Mouse (Mus musculus): ENCODE data around the gene Gm11596. TPM values are rescaled to one million over a fixed set of nuclear protein-coding genes. Genes with fewer than 3 reads are reported as not detected.
"Not testable (repeated sequence)": the region's sequence is repeated elsewhere in the genome, so short reads cannot be mapped to it uniquely, and the experiment has no call there.

Gene Gm11596
- polyA plus RNA-seq, 2 experiments: not detected

GRCm38 (mm10) chr11:99780604-99781003 is 12.7 kb downstream of the Gm11596 start, which contains the start of gene Krtap4-8:
Gene Krtap4-8, minus strand, starts transcription at chr11:99780704.
- DNase-seq (ENCODE audit: low spot score) (no peak), ATAC-seq (ENCODE audit: low FRiP score, low read depth) (no peak)
- no peaks in the 10 kb centered on the region for H3K27me3 ChIP-seq (ENCODE audit: control insufficient read depth, insufficient read depth, low read length)
- WGBS: 95% methylated on average over 2 of the region's 2 CpGs
- no peak within 1 kb of the TSS for H3K27ac ChIP-seq (replicated peaks; ENCODE audit: low read depth, low read length)
- no peak within 1 kb of the TSS for H3K9ac ChIP-seq (ENCODE audit: low read depth, low read length, severe bottlenecking)
- H3K36me3 ChIP-seq (ENCODE audit: control insufficient read depth, insufficient read depth, low read length): no peaks in the 10 kb centered on the region
- H3K4me1 ChIP-seq (ENCODE audit: control insufficient read depth, insufficient read depth, low read length): no peaks in the 10 kb centered on the region
- TF ChIP-seq POLR2A (IDR thresholded peaks at IDR 0.05; ENCODE audit: borderline replicate concordance, extremely low read depth, insufficient read depth, insufficient read length): no peak
- H3K4me2 ChIP-seq (replicated peaks; ENCODE audit: low read depth, low read length, severe bottlenecking): no peak within 1 kb of the TSS
- H3K4me3 ChIP-seq (replicated peaks; ENCODE audit: low read length): no peak within 1 kb of the TSS
- H3K9me3 ChIP-seq (ENCODE audit: control insufficient read depth, low read length): no peaks in the 10 kb centered on the region

DNA sequence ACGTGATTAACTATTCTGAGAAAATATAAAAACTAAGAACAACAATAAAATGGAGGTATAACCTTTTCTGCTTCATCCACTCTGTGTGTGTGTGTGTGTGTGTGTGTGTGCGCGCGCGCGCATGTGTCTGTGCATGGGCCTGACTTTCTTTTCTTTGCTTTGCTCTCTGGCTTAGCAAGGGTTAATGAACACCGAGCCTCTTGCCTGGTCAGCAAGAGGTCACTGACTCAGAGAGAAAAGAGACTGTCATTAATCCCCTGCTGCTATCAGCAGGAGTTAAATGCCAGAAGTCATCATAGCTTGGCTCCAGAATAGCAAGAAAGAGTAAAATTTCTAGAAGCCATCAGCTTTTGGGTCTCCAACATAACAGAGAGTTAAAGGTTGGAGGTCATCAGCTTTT is 14.9 kb downstream of the Gm11596 start:
- Histone ChIP-seq H3K27me3 (ENCODE audit: control insufficient read depth, insufficient read depth, low read length) (no peaks in the 10 kb centered on the region), H3K4me1 (ENCODE audit: control insufficient read depth, insufficient read depth, low read length) (no peaks in the 10 kb centered on the region), H3K27ac (replicated peaks; ENCODE audit: low read depth, low read length) (no peak overlapping the region), H3K4me3 (replicated peaks; ENCODE audit: low read length) (no peak overlapping the region), H3K36me3 (ENCODE audit: control insufficient read depth, insufficient read depth, low read length) (no peaks in the 10 kb centered on the region), H3K9me3 (ENCODE audit: control insufficient read depth, low read length) (no peaks in the 10 kb centered on the region), H3K9ac (ENCODE audit: low read depth, low read length, severe bottlenecking) (no peak overlapping the region), H3K4me2 (replicated peaks; ENCODE audit: low read depth, low read length, severe bottlenecking) (no peak overlapping the region)
- ATAC-seq (ENCODE audit: low FRiP score, low read depth) (no peak), DNase-seq (ENCODE audit: low spot score) (no peak)
- no peak for TF ChIP-seq POLR2A (IDR thresholded peaks at IDR 0.05; ENCODE audit: borderline replicate concordance, extremely low read depth, insufficient read depth, insufficient read length)
- 63% methylated on average over 7 of the region's 7 CpGs for WGBS

- H3K36me3 ChIP-seq (ENCODE audit: control insufficient read depth, insufficient read depth, low read length); H3K4me3 ChIP-seq (replicated peaks; ENCODE audit: low read length): not testable (repeated sequence)
These were observed 20.5 kb downstream of the Gm11596 start, which contains the start of gene Gm11595 for GRCm38 (mm10) chr11:99772813-99773212. Gene Gm11595, minus strand, starts transcription at chr11:99772913.

GRCm38 (mm10) chr11:99768410-99768809 is 24.9 kb downstream of the Gm11596 start:
- H3K36me3 ChIP-seq (ENCODE audit: control insufficient read depth, insufficient read depth, low read length): no peaks in the 10 kb centered on the region
- 72% methylated on average over 2 of the region's 2 CpGs for WGBS
- H3K27ac ChIP-seq (replicated peaks; ENCODE audit: low read depth, low read length): no peak overlapping the region
- no peaks in the 10 kb centered on the region for H3K4me1 ChIP-seq (ENCODE audit: control insufficient read depth, insufficient read depth, low read length)
- no peak for ATAC-seq (ENCODE audit: low FRiP score, low read depth)
- TF ChIP-seq POLR2A (IDR thresholded peaks at IDR 0.05; ENCODE audit: borderline replicate concordance, extremely low read depth, insufficient read depth, insufficient read length): no peak
- no peak for DNase-seq (ENCODE audit: low spot score)
- H3K27me3 ChIP-seq (ENCODE audit: control insufficient read depth, insufficient read depth, low read length): no peaks in the 10 kb centered on the region
- H3K9ac ChIP-seq (ENCODE audit: low read depth, low read length, severe bottlenecking): no peak overlapping the region
- H3K9me3 ChIP-seq (ENCODE audit: control insufficient read depth, low read length): no peaks in the 10 kb centered on the region
- no peak overlapping the region for H3K4me2 ChIP-seq (replicated peaks; ENCODE audit: low read depth, low read length, severe bottlenecking)
- H3K4me3 ChIP-seq (replicated peaks; ENCODE audit: low read length): no peak overlapping the region

More at GRCm38 (mm10) chr11:99772813-99773212, 20.5 kb downstream of the Gm11596 start, which contains the start of gene Gm11595:
- not testable (repeated sequence) for H3K27me3 ChIP-seq (ENCODE audit: control insufficient read depth, insufficient read depth, low read length); H3K4me2 ChIP-seq (replicated peaks; ENCODE audit: low read depth, low read length, severe bottlenecking); H3K27ac ChIP-seq (replicated peaks; ENCODE audit: low read depth, low read length); H3K9me3 ChIP-seq (ENCODE audit: control insufficient read depth, low read length); H3K4me1 ChIP-seq (ENCODE audit: control insufficient read depth, insufficient read depth, low read length); DNase-seq (ENCODE audit: low spot score); ATAC-seq (ENCODE audit: low FRiP score, low read depth); H3K9ac ChIP-seq (ENCODE audit: low read depth, low read length, severe bottlenecking)

GRCm38 (mm10) chr11:99758877-99759276 is 34.4 kb downstream of the Gm11596 start:
- TF ChIP-seq POLR2A (IDR thresholded peaks at IDR 0.05; ENCODE audit: borderline replicate concordance, extremely low read depth, insufficient read depth, insufficient read length): no peak
- H3K36me3 ChIP-seq (ENCODE audit: control insufficient read depth, insufficient read depth, low read length): no peaks in the 10 kb centered on the region
- H3K9me3 ChIP-seq (ENCODE audit: control insufficient read depth, low read length): no peaks in the 10 kb centered on the region
- H3K27me3 ChIP-seq (ENCODE audit: control insufficient read depth, insufficient read depth, low read length): no peaks in the 10 kb centered on the region
- DNase-seq (ENCODE audit: low spot score) (no peak), ATAC-seq (ENCODE audit: low FRiP score, low read depth) (no peak)
- no peaks in the 10 kb centered on the region for H3K4me1 ChIP-seq (ENCODE audit: control insufficient read depth, insufficient read depth, low read length)
- H3K4me2 ChIP-seq (replicated peaks; ENCODE audit: low read depth, low read length, severe bottlenecking): no peak overlapping the region
- 80% methylated on average over 1 of the region's 1 CpGs for WGBS
- no peak overlapping the region for H3K27ac ChIP-seq (replicated peaks; ENCODE audit: low read depth, low read length)
- no peak overlapping the region for H3K4me3 ChIP-seq (replicated peaks; ENCODE audit: low read length)
- H3K9ac ChIP-seq (ENCODE audit: low read depth, low read length, severe bottlenecking): no peak overlapping the region

GRCm38 (mm10) chr11:99743985-99744384 is 49.3 kb downstream of the Gm11596 start:
- DNase-seq (ENCODE audit: low spot score) (no peak), ATAC-seq (ENCODE audit: low FRiP score, low read depth) (no peak)

More at GRCm38 (mm10) chr11:99743985-99744384, 49.3 kb downstream of the Gm11596 start:
- Histone ChIP-seq H3K27ac (replicated peaks; ENCODE audit: low read depth, low read length) (no peak overlapping the region), H3K9me3 (ENCODE audit: control insufficient read depth, low read length) (no peaks in the 10 kb centered on the region), H3K4me1 (ENCODE audit: control insufficient read depth, insufficient read depth, low read length) (no peaks in the 10 kb centered on the region), H3K36me3 (ENCODE audit: control insufficient read depth, insufficient read depth, low read length) (no peaks in the 10 kb centered on the region), H3K27me3 (ENCODE audit: control insufficient read depth, insufficient read depth, low read length) (no peaks in the 10 kb centered on the region), H3K4me2 (replicated peaks; ENCODE audit: low read depth, low read length, severe bottlenecking) (no peak overlapping the region), H3K4me3 (replicated peaks; ENCODE audit: low read length) (no peak overlapping the region), H3K9ac (ENCODE audit: low read depth, low read length, severe bottlenecking) (no peak overlapping the region)
- 88% methylated on average over 3 of the region's 3 CpGs for WGBS
- no peak for TF ChIP-seq POLR2A (IDR thresholded peaks at IDR 0.05; ENCODE audit: borderline replicate concordance, extremely low read depth, insufficient read depth, insufficient read length)

Other genes with a start within 250 kb of the Gm11596 start
Only the 30 nearest of the 43 such genes appear.
- not detected in 2 replicates for gene Gm11938, start 190.2 kb downstream of the Gm11596 start, polyA plus RNA-seq (2012; rRNA removed)
- not detected in 2 replicates for gene Gm11938, start 190.2 kb downstream of the Gm11596 start, polyA plus RNA-seq (2014; fragmentation: Nextera tagmentation; extraction: Ambion mirVana)
- gene Gm11937, start 183.3 kb downstream of the Gm11596 start, polyA plus RNA-seq (2012; rRNA removed): not detected in 2 replicates
- gene Gm11937, start 183.3 kb downstream of the Gm11596 start, polyA plus RNA-seq (2014; fragmentation: Nextera tagmentation; extraction: Ambion mirVana): not detected in 2 replicates
- gene Krtap2-4, start 178.6 kb downstream of the Gm11596 start, polyA plus RNA-seq (2012; rRNA removed): not detected in 2 replicates
- gene Krtap2-4, start 178.6 kb downstream of the Gm11596 start, polyA plus RNA-seq (2014; fragmentation: Nextera tagmentation; extraction: Ambion mirVana): not detected in 2 replicates
- not detected in 2 replicates for gene Gm11562, start 173.0 kb downstream of the Gm11596 start, polyA plus RNA-seq (2012; rRNA removed)
- not detected in 2 replicates for gene Gm11562, start 173.0 kb downstream of the Gm11596 start, polyA plus RNA-seq (2014; fragmentation: Nextera tagmentation; extraction: Ambion mirVana)
- not detected in 2 replicates for gene Krtap4-1, start 165.2 kb downstream of the Gm11596 start, polyA plus RNA-seq (2012; rRNA removed)
- gene Krtap4-1, start 165.2 kb downstream of the Gm11596 start, polyA plus RNA-seq (2014; fragmentation: Nextera tagmentation; extraction: Ambion mirVana): not detected in 2 replicates
- not detected in 2 replicates for gene Krtap4-2, start 158.4 kb downstream of the Gm11596 start, polyA plus RNA-seq (2012; rRNA removed)
- gene Krtap4-2, start 158.4 kb downstream of the Gm11596 start, polyA plus RNA-seq (2014; fragmentation: Nextera tagmentation; extraction: Ambion mirVana): not detected in 2 replicates
- not detected in 2 replicates for gene Krtap4-7, start 149.4 kb downstream of the Gm11596 start, polyA plus RNA-seq (2012; rRNA removed)
- gene Krtap4-7, start 149.4 kb downstream of the Gm11596 start, polyA plus RNA-seq (2014; fragmentation: Nextera tagmentation; extraction: Ambion mirVana): not detected in 2 replicates
- not detected in 2 replicates for gene Gm11555, start 143.2 kb downstream of the Gm11596 start, polyA plus RNA-seq (2012; rRNA removed)
- gene Gm11555, start 143.2 kb downstream of the Gm11596 start, polyA plus RNA-seq (2014; fragmentation: Nextera tagmentation; extraction: Ambion mirVana): not detected in 2 replicates
- not detected in 2 replicates for gene Gm11563, start 134.5 kb downstream of the Gm11596 start, polyA plus RNA-seq (2012; rRNA removed)
- gene Gm11563, start 134.5 kb downstream of the Gm11596 start, polyA plus RNA-seq (2014; fragmentation: Nextera tagmentation; extraction: Ambion mirVana): not detected in 2 replicates
- gene Krtap4-6, start 127.5 kb downstream of the Gm11596 start, polyA plus RNA-seq (2012; rRNA removed): not detected in 2 replicates
- gene Krtap4-6, start 127.5 kb downstream of the Gm11596 start, polyA plus RNA-seq (2014; fragmentation: Nextera tagmentation; extraction: Ambion mirVana): not detected in 2 replicates
- gene Gm14190, start 102.7 kb downstream of the Gm11596 start, polyA plus RNA-seq (2012; rRNA removed): not detected in 2 replicates
- not detected in 2 replicates for gene Gm14190, start 102.7 kb downstream of the Gm11596 start, polyA plus RNA-seq (2014; fragmentation: Nextera tagmentation; extraction: Ambion mirVana)
- gene Gm14180, start 59.2 kb downstream of the Gm11596 start, polyA plus RNA-seq (2012; rRNA removed): not detected in 2 replicates
- not detected in 2 replicates for gene Gm14180, start 59.2 kb downstream of the Gm11596 start, polyA plus RNA-seq (2014; fragmentation: Nextera tagmentation; extraction: Ambion mirVana)
- not detected in 2 replicates for gene Gm11595, start 20.6 kb downstream of the Gm11596 start, polyA plus RNA-seq (2012; rRNA removed)
- gene Gm11595, start 20.6 kb downstream of the Gm11596 start, polyA plus RNA-seq (2014; fragmentation: Nextera tagmentation; extraction: Ambion mirVana): not detected in 2 replicates
- gene Krtap4-8, start 12.8 kb downstream of the Gm11596 start, polyA plus RNA-seq (2012; rRNA removed): not detected in 2 replicates
- not detected in 2 replicates for gene Krtap4-8, start 12.8 kb downstream of the Gm11596 start, polyA plus RNA-seq (2014; fragmentation: Nextera tagmentation; extraction: Ambion mirVana)
- not detected in 2 replicates for gene Krtap4-9, start 8.3 kb downstream of the Gm11596 start, polyA plus RNA-seq (2012; rRNA removed)
- not detected in 2 replicates for gene Krtap4-9, start 8.3 kb downstream of the Gm11596 start, polyA plus RNA-seq (2014; fragmentation: Nextera tagmentation; extraction: Ambion mirVana)
- gene Gm11569, start 5.5 kb upstream of the Gm11596 start, polyA plus RNA-seq (2012; rRNA removed): not detected in 2 replicates
- not detected in 2 replicates for gene Gm11569, start 5.5 kb upstream of the Gm11596 start, polyA plus RNA-seq (2014; fragmentation: Nextera tagmentation; extraction: Ambion mirVana)
- not detected in 2 replicates for gene Gm11554, start 11.0 kb upstream of the Gm11596 start, polyA plus RNA-seq (2012; rRNA removed)
- gene Gm11554, start 11.0 kb upstream of the Gm11596 start, polyA plus RNA-seq (2014; fragmentation: Nextera tagmentation; extraction: Ambion mirVana): not detected in 2 replicates
- not detected in 2 replicates for gene Krtap4-13, start 16.4 kb upstream of the Gm11596 start, polyA plus RNA-seq (2012; rRNA removed)
- not detected in 2 replicates for gene Krtap4-13, start 16.4 kb upstream of the Gm11596 start, polyA plus RNA-seq (2014; fragmentation: Nextera tagmentation; extraction: Ambion mirVana)
- gene Gm11564, start 22.2 kb upstream of the Gm11596 start, polyA plus RNA-seq (2012; rRNA removed): 0.12 TPM in 1 of 2 replicates, not detected in the other
- not detected in 2 replicates for gene Gm11564, start 22.2 kb upstream of the Gm11596 start, polyA plus RNA-seq (2014; fragmentation: Nextera tagmentation; extraction: Ambion mirVana)
- not detected in 2 replicates for gene 2300003K06Rik, start 44.6 kb upstream of the Gm11596 start, polyA plus RNA-seq (2012; rRNA removed)
- gene 2300003K06Rik, start 44.6 kb upstream of the Gm11596 start, polyA plus RNA-seq (2014; fragmentation: Nextera tagmentation; extraction: Ambion mirVana): not detected in 2 replicates
- 0.08 TPM in 1 of 2 replicates, not detected in the other for gene Krtap4-16, start 58.1 kb upstream of the Gm11596 start, polyA plus RNA-seq (2012; rRNA removed)
- gene Krtap4-16, start 58.1 kb upstream of the Gm11596 start, polyA plus RNA-seq (2014; fragmentation: Nextera tagmentation; extraction: Ambion mirVana): not detected in 2 replicates
- gene Gm11568, start 64.5 kb upstream of the Gm11596 start, polyA plus RNA-seq (2012; rRNA removed): not detected in 2 replicates
- gene Gm11568, start 64.5 kb upstream of the Gm11596 start, polyA plus RNA-seq (2014; fragmentation: Nextera tagmentation; extraction: Ambion mirVana): not detected in 2 replicates
- not detected in 2 replicates for gene Gm11559, start 71.0 kb upstream of the Gm11596 start, polyA plus RNA-seq (2012; rRNA removed)
- gene Gm11559, start 71.0 kb upstream of the Gm11596 start, polyA plus RNA-seq (2014; fragmentation: Nextera tagmentation; extraction: Ambion mirVana): not detected in 2 replicates
- gene Krtap9-1, start 79.9 kb upstream of the Gm11596 start, polyA plus RNA-seq (2012; rRNA removed): not detected in 2 replicates
- gene Krtap9-1, start 79.9 kb upstream of the Gm11596 start, polyA plus RNA-seq (2014; fragmentation: Nextera tagmentation; extraction: Ambion mirVana): not detected in 2 replicates
- gene Gm11567, start 85.7 kb upstream of the Gm11596 start, polyA plus RNA-seq (2012; rRNA removed): not detected in 2 replicates
- gene Gm11567, start 85.7 kb upstream of the Gm11596 start, polyA plus RNA-seq (2014; fragmentation: Nextera tagmentation; extraction: Ambion mirVana): not detected in 2 replicates
- not detected in 2 replicates for gene Krtap31-1, start 114.5 kb upstream of the Gm11596 start, polyA plus RNA-seq (2012; rRNA removed)
- gene Krtap31-1, start 114.5 kb upstream of the Gm11596 start, polyA plus RNA-seq (2014; fragmentation: Nextera tagmentation; extraction: Ambion mirVana): not detected in 2 replicates
- gene Gm11565, start 121.3 kb upstream of the Gm11596 start, polyA plus RNA-seq (2012; rRNA removed): not detected in 2 replicates
- gene Gm11565, start 121.3 kb upstream of the Gm11596 start, polyA plus RNA-seq (2014; fragmentation: Nextera tagmentation; extraction: Ambion mirVana): not detected in 2 replicates
- not detected in 2 replicates for gene Krtap31-2, start 142.8 kb upstream of the Gm11596 start, polyA plus RNA-seq (2012; rRNA removed)
- not detected in 2 replicates for gene Krtap31-2, start 142.8 kb upstream of the Gm11596 start, polyA plus RNA-seq (2014; fragmentation: Nextera tagmentation; extraction: Ambion mirVana)
- not detected in 2 replicates for gene Krtap9-5, start 155.0 kb upstream of the Gm11596 start, polyA plus RNA-seq (2012; rRNA removed)
- gene Krtap9-5, start 155.0 kb upstream of the Gm11596 start, polyA plus RNA-seq (2014; fragmentation: Nextera tagmentation; extraction: Ambion mirVana): not detected in 2 replicates
- 0.09 TPM in 1 of 2 replicates, not detected in the other for gene Krtap29-1, start 185.6 kb upstream of the Gm11596 start, polyA plus RNA-seq (2012; rRNA removed)
- gene Krtap29-1, start 185.6 kb upstream of the Gm11596 start, polyA plus RNA-seq (2014; fragmentation: Nextera tagmentation; extraction: Ambion mirVana): not detected in 2 replicates

Data from limb, embryonic 14.5 days (tissue).